Comparison of ENCODE assay signal across 15 mouse cellular contexts in the genomic region with DNA sequence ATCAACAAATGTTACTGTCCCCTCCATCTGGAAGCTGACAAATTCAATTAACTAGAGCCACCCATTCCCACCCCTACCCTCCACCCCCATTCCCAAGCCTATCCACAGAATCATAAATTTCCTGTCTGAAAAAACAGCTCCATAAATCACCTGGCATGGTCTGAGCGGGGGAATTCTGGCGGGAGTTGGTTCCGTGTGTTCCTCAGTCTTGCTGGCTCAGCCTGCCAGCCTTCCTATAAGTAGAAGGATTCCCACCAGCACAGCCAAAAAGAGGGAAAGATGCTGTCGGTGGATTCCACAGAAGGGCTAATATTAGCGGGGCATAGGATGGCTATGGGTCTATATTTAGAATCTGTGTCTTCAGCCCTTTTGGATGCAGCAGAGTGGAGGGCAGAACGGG.
"Had no signal": no experiment of that assay in that cellular context is flagged by ENCODE, and none has a peak within 500 bp of the region (broad histone marks: within the 10 kb centered on the region; RNA-seq: fewer than 3 reads in every experiment).

No protein-coding gene starts in this region.

- H3K27me3 ChIP-seq: liver, embryonic 12.5 days; neural tube, embryonic 15.5 days had no signal

- H3K27ac ChIP-seq: kidney, postnatal 0 days; layer of hippocampus, adult 2 months; liver, embryonic 12.5 days; midbrain, embryonic 10.5 days; neural tube, embryonic 15.5 days had no signal

- ATAC-seq: liver, embryonic 12.5 days had no signal

- H3K9me3 ChIP-seq: liver, embryonic 12.5 days; midbrain, embryonic 10.5 days; neural tube, embryonic 15.5 days had no signal

- H3K9ac ChIP-seq: liver, embryonic 12.5 days; lung, embryonic 14.5 days; neural tube, embryonic 15.5 days had no signal

- H3K36me3 ChIP-seq: liver, embryonic 12.5 days; midbrain, embryonic 10.5 days; neural tube, embryonic 15.5 days had no signal

- H3K4me3 ChIP-seq: layer of hippocampus, adult 2 months; liver, embryonic 12.5 days; midbrain, embryonic 10.5 days; myocyte; neural tube, embryonic 15.5 days had no signal

- H3K4me2 ChIP-seq: liver, embryonic 12.5 days; lung, embryonic 14.5 days; neural tube, embryonic 15.5 days had no signal

- DNase-seq: kidney, postnatal 4 days; left cerebral cortex, postnatal 4 days; lung, embryonic 14.5 days; lung, postnatal 10 days; lung, postnatal 4 days; midbrain, embryonic 14.5 days; right cerebral cortex, adult 18-20 months; right cerebral cortex, postnatal 25 days; thymus, postnatal 36 days had no signal

- H3K4me1 ChIP-seq: liver, embryonic 12.5 days; midbrain, embryonic 10.5 days had no signal
